Mouse (Mus musculus): ENCODE results near the gene Galnt2. TPM values are rescaled to one million over a fixed set of nuclear protein-coding genes. Genes with fewer than 3 reads are reported as not detected.

The Galnt2 gene
- polyA plus RNA-seq, 3 experiments from 2014 or later: 14.8 to 39.1 (median 20.4) TPM

GRCm38 (mm10) chr8:124272792-124273191 lies 41.6 kb downstream of the Galnt2 start:
- ATAC-seq: no peak

DNA sequence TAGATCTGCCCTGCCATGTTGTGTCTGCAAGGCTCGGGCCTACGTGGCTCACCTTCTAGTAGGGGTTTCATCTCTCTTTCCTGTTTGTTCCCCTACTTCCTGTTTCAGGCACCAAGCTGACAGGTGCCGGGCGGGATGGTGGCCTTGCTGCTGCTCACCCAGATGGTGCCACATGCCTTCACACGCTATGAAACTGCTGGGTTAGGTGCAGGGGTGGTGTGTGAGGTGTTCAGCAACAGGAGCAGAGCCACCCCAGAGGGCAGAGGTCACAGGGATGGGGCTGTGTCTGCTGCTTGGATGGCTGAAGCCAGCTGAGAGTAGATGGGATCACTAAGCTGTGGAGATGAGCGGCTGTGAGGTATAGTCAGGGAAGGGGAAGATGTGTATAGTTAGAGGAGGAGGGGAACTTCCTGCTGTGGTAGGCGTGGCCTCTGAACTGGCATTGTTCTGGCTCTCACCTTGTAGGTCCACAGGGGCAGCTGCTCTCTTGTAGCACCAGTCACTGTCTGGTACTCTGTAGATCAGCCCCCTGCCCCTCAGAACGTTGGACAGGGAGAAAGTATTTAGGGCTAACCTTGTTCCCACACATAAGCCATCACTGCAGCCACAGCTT lies 42.5 kb downstream of the Galnt2 start:
- peak; percentile 35 for ATAC-seq

GRCm38 (mm10) chr8:124274441-124275120 lies 43.4 kb downstream of the Galnt2 start:
- ATAC-seq: peak; percentile 8

- peak; percentile 47 for ATAC-seq
Observed at GRCm38 (mm10) chr8:124275377-124276071, 44.3 kb downstream of the Galnt2 start.

DNA sequence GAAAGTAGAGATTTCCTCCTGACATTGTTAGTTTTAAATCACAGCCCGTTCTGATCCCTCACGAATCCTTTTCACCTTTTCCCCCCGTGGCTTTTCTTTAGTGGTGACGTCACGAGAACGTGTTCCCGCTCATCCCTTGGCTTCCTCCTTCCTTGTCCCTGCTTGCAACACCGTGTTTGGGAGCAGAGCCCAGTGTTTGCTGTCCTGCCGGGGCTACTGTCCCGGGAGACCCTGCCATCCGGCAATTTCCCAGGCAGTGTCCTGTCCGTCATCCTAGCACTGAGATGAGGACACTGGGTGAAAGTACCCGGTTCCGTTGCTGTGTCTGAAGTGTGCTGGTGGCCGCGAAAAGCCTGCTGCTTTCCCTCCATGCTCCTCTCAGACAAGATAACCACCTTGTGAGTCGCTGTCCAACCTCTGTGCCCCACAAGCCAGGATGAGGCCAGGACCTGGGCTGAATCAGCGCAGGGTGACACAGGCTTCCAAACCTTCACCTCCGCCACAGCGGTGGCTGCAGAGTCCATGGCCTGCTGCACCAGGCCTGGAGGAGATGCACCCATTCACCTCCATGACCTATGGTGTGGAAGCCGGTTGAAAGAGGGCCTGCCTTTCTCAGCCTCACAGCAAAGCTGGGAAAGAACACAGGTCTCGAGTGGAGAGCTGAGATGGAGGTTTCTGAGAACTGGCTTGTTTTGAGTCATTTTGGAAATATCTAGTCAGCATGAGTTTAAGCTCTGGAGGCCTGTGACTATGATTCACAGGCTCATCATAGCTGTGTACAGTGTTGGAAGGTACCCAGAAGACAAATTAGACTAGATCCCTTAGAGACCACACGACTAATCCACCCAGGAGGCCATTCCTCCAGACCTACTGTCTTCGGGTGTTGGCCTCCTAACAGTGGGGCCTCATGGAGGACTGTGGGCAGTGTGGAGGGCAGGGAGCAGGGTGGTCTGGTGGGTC lies 47.0 kb downstream of the Galnt2 start:
- peak; percentile 53 for ATAC-seq

DNA sequence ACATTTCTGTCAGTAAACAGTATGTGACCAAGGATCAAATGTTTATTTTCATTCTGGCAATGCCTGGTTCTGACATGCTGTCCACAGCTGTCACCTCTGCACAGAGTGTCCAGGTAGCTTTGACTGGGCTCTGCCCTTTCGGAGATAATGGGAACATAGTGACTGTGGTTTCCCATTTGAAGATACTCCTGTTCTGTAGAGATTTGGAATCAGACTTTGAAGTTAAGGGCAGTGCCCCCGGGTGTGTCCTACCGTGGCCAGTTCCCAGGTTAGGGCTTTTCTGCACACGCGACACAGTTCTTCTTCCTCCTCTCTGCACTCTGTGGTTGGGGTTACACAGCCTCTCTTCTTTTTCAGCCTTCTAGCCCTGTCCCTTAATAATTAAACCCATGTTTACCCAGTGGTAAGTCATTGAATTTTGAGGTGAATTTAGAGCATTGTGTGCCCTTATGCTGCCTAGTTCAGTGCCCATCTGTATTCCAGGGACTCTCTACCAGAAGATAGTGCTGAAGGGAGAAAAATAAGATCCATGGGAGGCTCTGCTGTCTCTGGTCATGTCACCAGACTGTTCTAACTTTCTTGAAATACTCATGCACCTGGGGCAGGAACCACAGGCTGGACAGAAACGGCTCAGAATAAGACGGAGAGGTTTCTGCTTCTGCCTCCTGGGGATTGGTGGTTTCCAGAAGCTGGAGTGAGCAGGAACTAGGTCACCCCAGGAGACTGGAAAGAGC lies 47.9 kb downstream of the Galnt2 start:
- ATAC-seq: no peak

DNA sequence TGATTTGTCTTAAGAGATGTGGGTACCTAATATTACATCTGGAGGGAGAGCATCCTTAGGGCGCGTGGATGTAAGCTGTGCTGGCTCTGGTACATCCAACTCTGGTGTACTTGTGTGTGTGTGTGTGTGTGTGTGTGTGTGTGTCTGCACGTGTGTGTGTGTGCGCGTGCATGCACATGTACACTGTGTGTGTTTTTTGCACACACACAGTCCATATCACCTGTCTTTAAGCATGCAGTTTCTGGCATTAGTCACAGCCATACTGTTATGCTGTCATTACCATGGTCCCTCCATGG lies 48.4 kb downstream of the Galnt2 start:
- ATAC-seq: no peak

DNA sequence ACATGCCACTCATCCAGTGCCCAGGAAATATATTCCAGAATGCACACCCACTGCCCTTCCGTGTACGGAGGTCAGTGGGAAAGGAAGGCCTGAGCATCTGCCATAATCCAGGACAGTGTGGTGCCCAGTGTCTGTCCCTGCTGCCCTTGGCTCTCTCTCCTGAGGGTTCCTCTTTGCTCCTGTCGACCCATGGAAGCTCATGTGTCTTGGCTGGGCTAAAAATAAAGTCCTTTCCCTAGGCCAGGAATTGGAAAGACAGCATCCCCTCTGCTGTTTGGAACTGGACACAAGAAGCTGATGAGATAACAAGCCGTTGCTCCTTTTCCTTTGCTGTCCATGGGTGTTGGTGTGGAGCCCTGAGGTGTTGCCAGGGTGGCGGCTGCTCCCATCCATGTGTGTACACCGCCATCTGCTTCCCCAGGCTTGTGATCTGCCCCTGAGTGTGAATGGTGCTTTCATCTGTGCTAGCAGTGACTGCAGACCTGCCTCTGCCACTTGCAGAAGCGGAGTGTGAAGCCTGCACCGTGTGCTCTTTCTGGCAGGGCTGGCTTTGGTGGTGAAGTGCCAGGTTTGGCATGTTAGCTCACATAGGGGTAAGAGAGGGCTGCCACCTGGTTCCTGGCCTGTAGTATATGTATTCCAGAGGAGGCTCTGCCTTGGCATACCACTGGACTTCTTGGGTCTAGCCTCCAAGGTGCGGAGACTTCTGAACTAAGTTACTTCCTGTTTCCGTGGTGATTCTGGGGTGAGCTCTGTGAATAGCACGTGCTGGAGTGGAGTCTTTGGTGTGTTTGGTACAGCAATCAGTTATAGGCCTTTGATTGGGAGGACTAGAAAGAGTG lies 50.7 kb downstream of the Galnt2 start:
- ATAC-seq: peak; percentile 45

- no peak for ATAC-seq
Observed at GRCm38 (mm10) chr8:124282878-124283630, 51.9 kb downstream of the Galnt2 start.

DNA sequence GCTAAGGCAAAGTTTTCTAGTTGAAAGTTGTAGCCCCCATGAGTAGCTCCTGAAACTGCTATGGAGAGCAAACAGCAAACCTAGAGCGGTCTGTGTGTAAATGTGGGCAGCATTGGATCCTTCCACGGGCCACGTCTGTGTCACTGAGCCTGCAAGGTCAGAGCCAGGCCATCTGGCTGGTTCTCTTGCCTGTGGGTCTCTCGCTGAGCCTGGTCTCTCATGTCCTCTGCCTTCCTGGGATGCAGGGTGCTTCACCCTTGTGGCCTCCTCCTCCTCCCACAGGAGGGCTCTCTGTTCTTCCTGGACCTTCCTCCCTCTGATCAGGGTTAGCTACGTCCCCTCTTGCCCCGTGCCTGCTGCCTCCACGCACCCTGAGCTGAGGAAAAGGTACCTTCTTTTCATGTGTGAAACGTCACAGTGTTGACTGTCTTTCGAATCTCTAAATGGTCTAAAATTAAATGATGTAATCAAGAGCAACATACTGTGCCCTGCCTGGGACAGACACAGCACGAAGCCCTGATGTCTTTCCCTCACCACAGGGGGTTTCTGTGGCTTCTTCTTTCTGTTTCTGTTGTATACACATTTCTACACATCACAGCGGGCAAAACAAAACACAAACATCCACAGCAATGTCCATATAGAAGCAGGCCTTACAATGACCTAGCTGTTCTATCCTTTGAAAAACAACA lies 52.6 kb downstream of the Galnt2 start:
- ATAC-seq: no peak

DNA sequence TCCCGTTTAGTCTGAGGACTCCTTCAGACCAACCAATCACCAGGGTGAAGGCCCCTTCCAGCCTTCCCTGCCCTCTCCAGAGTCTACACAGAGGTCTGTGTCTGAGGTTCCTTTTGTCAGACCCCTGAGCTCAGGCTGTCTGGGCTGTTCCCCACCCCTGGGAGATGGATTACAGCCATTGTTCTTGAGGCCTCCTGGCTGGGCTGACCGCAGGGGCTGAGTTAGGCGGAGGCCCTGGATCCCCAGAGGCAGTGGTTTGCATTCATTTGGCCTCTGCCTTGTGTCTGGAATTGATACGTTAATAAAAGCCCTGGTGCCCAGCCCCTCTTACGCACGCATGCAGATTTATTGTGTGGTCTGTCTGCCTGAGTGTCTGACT lies 53.1 kb downstream of the Galnt2 start:
- no peak for ATAC-seq

DNA sequence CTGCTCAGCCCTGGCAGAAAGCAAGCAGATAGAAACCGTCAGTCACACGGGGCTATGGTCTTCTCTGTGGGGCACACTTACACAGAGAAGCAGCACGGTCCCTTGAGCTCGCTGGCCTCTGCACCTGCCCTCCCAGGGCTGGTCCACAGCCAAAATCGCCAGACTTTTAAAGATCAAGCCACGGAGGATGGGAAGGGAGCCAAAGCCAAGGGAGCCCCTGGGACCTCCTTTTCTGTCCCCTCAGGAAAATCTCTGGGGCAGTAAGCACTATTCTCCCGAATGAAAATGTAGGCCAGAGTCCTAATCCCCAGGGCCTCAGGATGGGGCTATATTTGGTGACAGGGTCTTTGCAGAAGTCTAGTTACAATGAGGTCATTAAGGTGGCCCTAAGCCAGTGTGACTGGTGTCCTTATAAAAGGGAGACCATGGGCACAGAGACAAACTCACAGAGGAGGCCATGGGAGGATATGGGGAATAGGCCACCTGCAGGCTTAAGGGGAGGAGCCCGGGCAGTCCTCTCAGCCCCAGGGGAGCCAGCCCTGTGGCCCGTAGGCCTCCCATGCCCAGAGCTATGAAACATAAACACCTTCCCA lies 53.9 kb downstream of the Galnt2 start:
- no peak for ATAC-seq

GRCm38 (mm10) chr8:124286461-124287124 lies 55.4 kb downstream of the Galnt2 start:
- ATAC-seq: no peak

- ATAC-seq: no peak
Observed at GRCm38 (mm10) chr8:124288215-124288864, 57.1 kb downstream of the Galnt2 start.

GRCm38 (mm10) chr8:124289481-124290050 lies 58.4 kb downstream of the Galnt2 start:
- ATAC-seq: no peak

GRCm38 (mm10) chr8:124290911-124291691 lies 59.9 kb downstream of the Galnt2 start:
- peak; percentile 79 for ATAC-seq

DNA sequence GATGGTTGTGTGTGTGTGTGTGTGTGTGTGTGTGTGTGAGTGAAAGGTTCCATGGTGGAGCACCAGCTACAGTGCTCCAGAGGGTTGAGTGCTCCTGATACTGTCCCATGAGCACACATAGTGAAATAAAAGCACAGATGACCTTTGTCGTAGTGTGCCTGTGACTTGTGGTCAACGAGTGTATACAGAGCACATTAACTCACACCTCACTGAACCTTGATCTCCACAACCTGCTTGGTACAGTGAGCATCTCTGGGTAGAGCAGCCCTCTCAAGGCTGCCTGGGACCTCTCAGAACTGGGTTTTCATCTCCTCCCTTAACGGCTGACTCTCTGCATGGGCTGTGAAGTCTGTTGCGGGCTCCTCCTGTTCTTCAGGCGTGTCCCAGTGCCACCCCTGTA lies 60.5 kb downstream of the Galnt2 start:
- no peak for ATAC-seq
